Mouse (Mus musculus): ENCODE measurements around the gene Mx1. TPM values are rescaled to one million over a fixed set of nuclear protein-coding genes. Genes with fewer than 3 reads are reported as not detected.
A peak's percentile ranks its signal among the peaks of the same experiment; 100 is the strongest.

The Mx1 gene
- polyA plus RNA-seq, 1 experiment = 1.9 TPM

DNA sequence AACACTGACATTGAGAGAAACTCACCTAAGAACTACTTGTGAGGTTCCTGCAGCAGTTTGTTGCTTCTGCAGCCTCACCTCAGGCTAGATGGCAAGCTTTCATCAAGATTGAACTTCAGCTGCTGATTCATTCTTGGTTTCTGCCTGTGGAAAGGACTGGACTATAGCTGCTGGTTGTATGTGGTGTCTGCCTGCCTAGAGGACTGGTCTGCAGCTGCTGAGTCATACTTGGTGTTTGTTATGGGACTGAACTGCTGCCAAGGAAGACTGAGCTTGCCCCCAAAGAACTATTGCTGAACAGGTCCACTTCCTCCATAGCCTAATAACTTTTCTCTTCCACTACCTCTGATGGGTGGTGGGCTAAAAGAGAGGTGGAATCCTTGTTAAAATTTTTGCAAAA, 15.3 kb downstream of the Mx1 start:
- TF ChIP-seq CTCF (conservative IDR thresholded peaks at IDR 0.05; ENCODE audit: insufficient read depth, insufficient read length, low read depth, low read length) (no peak), POLR2A (IDR thresholded peaks at IDR 0.05; ENCODE audit: low read depth, low read length) (no peak)
- no peak overlapping the region for H3K4me3 ChIP-seq (ENCODE audit: insufficient read depth, low read depth, low read length)
- no peaks in the 10 kb centered on the region for H3K27me3 ChIP-seq (replicated peaks; ENCODE audit: control insufficient read depth, insufficient read depth, low read length)
- H3K27ac ChIP-seq (ENCODE audit: insufficient read depth, low read depth, low read length) = no peak overlapping the region
- H3K36me3 ChIP-seq (ENCODE audit: control insufficient read depth, insufficient read depth, low read length) = no peaks in the 10 kb centered on the region
- DNase-seq = no peak
- no peaks in the 10 kb centered on the region for H3K4me1 ChIP-seq (ENCODE audit: control insufficient read depth, insufficient read depth, low read length)

DNA sequence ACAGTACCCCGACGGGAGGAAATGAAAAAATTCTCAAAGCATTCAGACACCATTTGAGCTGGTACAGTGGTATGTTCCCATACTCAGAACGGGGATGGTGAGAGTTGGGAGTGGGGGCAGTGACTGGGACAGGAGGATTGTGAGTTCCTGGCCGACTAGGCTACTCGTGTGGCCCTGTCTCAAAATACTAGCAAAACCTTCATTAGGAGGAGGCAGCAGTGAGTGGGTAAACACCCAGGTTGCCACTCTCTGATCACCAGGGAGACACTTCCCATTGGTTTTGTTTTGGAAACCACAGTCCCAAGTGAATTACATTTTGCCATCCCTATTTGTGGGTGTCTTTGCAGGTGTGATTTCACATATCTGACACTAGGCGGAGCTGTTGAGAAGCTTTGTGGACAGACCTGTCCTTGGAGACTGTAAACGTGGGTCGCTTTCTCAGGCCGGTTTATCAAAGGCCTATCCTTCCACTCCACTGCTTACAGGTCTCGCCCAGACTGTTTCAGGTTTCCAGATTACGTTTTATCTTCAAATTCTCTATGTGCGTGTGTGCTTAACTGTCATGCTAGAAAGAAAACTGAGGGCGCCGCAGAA, 18.9 kb downstream of the Mx1 start:
- peak; percentile 57 for DNase-seq
- no peaks in the 10 kb centered on the region for H3K4me1 ChIP-seq (ENCODE audit: control insufficient read depth, insufficient read depth, low read length)
- H3K4me3 ChIP-seq (ENCODE audit: insufficient read depth, low read depth, low read length) = no peak overlapping the region
- WGBS = 46% methylated on average over 14 of the region's 14 CpGs
- no peaks in the 10 kb centered on the region for H3K27me3 ChIP-seq (replicated peaks; ENCODE audit: control insufficient read depth, insufficient read depth, low read length)
- TF ChIP-seq POLR2A (IDR thresholded peaks at IDR 0.05; ENCODE audit: low read depth, low read length) (no peak), CTCF (conservative IDR thresholded peaks at IDR 0.05; ENCODE audit: insufficient read depth, insufficient read length, low read depth, low read length) (peak; percentile 71)
- H3K36me3 ChIP-seq (ENCODE audit: control insufficient read depth, insufficient read depth, low read length) = no peaks in the 10 kb centered on the region
- H3K27ac ChIP-seq (ENCODE audit: insufficient read depth, low read depth, low read length) = no peak overlapping the region

DNA sequence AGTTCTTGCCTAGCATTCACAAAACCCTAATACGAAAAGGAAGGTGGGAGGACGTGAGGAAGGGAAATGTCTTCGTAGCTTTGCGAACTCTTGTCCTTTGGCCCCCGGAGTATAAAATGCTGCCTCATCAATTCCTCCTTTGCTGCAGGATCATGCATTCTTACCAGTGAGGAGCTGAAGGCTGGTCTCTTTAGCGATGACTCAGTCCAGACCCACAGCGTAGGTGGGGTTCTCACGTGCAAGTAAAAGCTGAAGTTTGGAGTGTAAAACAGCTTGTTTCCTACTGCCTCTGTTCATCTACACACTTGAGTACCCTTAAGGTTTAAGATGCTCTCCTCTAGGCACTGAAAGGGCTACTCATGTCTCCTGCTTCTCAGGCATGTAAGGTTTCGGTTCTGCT, 20.7 kb downstream of the Mx1 start:
- no peaks in the 10 kb centered on the region for H3K27me3 ChIP-seq (replicated peaks; ENCODE audit: control insufficient read depth, insufficient read depth, low read length)
- 59% methylated on average over 9 of the region's 9 CpGs for WGBS
- no peak overlapping the region for H3K4me3 ChIP-seq (ENCODE audit: insufficient read depth, low read depth, low read length)
- no peaks in the 10 kb centered on the region for H3K4me1 ChIP-seq (ENCODE audit: control insufficient read depth, insufficient read depth, low read length)
- DNase-seq = no peak
- no peak overlapping the region for H3K27ac ChIP-seq (ENCODE audit: insufficient read depth, low read depth, low read length)
- no peaks in the 10 kb centered on the region for H3K36me3 ChIP-seq (ENCODE audit: control insufficient read depth, insufficient read depth, low read length)
- TF ChIP-seq POLR2A (IDR thresholded peaks at IDR 0.05; ENCODE audit: low read depth, low read length) = no peak
- no peak for TF ChIP-seq CTCF (conservative IDR thresholded peaks at IDR 0.05; ENCODE audit: insufficient read depth, insufficient read length, low read depth, low read length)

DNA sequence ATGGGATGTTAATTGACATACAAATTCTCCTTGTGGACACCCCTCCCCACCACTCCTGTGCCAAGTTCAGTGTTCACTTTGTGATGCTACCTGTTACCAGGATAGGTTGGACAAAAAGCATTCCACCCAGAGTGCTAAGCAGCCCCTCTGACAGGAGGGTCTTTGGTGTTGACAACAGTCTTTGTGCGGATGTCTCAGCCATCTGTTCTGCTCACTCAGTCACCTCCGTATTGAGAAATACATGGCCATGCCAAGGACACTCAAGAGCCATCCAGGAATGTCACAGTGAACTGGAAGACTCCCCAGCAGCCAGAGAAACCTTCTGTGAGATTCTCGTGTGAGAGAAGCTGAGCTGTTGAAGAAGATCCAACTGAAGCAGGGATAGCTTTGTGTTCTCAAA, 24.5 kb downstream of the Mx1 start:
- 80% methylated on average over 3 of the region's 3 CpGs for WGBS
- TF ChIP-seq POLR2A (IDR thresholded peaks at IDR 0.05; ENCODE audit: low read depth, low read length) (no peak), CTCF (conservative IDR thresholded peaks at IDR 0.05; ENCODE audit: insufficient read depth, insufficient read length, low read depth, low read length) (no peak)
- no peaks in the 10 kb centered on the region for H3K27me3 ChIP-seq (replicated peaks; ENCODE audit: control insufficient read depth, insufficient read depth, low read length)
- no peak overlapping the region for H3K4me3 ChIP-seq (ENCODE audit: insufficient read depth, low read depth, low read length)
- no peaks in the 10 kb centered on the region for H3K36me3 ChIP-seq (ENCODE audit: control insufficient read depth, insufficient read depth, low read length)
- no peak for DNase-seq
- no peak overlapping the region for H3K27ac ChIP-seq (ENCODE audit: insufficient read depth, low read depth, low read length)
- H3K4me1 ChIP-seq (ENCODE audit: control insufficient read depth, insufficient read depth, low read length) = no peaks in the 10 kb centered on the region

DNA sequence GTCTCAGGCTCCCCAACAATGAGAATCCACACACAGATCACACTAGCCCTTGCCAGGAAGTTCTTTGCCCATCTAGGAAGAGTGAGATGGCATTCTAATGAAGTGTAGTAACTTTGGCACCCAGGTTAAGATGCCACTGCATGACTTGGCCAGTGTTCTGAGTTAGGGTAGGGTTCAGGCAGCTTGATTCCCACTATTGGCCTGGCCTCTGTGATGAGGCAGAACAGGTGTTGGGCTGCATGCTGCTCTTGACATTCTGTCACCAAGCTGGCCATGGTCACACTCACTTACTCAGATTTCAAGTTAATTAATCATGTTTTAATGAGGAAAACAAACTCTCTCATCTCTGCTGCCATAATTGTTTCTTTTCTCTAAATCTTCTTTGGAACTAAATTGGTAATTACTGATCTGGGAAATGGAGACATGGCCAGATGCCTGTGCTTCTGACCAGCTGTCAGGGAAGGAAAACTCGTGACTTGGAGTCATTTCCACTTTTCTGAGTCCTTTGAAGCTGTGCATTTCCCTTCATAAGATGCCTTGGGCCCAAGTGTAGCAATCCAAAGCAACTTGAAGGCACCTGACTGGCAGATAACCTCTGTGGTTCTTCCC, 25.2 kb downstream of the Mx1 start:
- WGBS = 56% methylated on average over 1 of the region's 1 CpGs
- no peak for DNase-seq
- no peak overlapping the region for H3K27ac ChIP-seq (ENCODE audit: insufficient read depth, low read depth, low read length)
- no peak overlapping the region for H3K4me3 ChIP-seq (ENCODE audit: insufficient read depth, low read depth, low read length)
- H3K4me1 ChIP-seq (ENCODE audit: control insufficient read depth, insufficient read depth, low read length) = no peaks in the 10 kb centered on the region
- TF ChIP-seq POLR2A (IDR thresholded peaks at IDR 0.05; ENCODE audit: low read depth, low read length) = no peak
- TF ChIP-seq CTCF (conservative IDR thresholded peaks at IDR 0.05; ENCODE audit: insufficient read depth, insufficient read length, low read depth, low read length) = no peak
- H3K36me3 ChIP-seq (ENCODE audit: control insufficient read depth, insufficient read depth, low read length) = no peaks in the 10 kb centered on the region
- no peaks in the 10 kb centered on the region for H3K27me3 ChIP-seq (replicated peaks; ENCODE audit: control insufficient read depth, insufficient read depth, low read length)

DNA sequence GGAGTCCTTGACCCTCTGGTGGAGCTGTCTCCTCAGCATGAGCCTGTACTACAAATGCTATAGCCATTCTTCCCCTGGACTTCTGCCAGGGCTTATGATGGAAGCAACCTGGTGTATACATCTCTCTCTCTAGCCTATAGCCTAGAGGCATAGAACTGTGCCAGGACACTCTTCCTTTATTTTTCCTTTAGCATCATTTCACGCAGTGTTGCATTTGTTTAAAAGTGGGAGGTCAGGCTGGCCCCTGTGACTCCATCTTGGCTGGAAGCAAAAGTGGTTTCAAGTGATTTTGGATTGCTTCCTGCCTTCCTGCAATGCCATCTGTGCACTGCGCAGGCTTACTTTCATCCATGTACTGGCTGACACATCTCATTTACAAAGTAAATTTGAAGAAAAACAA, 28.5 kb downstream of the Mx1 start:
- TF ChIP-seq POLR2A (IDR thresholded peaks at IDR 0.05; ENCODE audit: low read depth, low read length) (no peak), CTCF (conservative IDR thresholded peaks at IDR 0.05; ENCODE audit: insufficient read depth, insufficient read length, low read depth, low read length) (no peak)
- no peaks in the 10 kb centered on the region for H3K4me1 ChIP-seq (ENCODE audit: control insufficient read depth, insufficient read depth, low read length)
- no peak overlapping the region for H3K27ac ChIP-seq (ENCODE audit: insufficient read depth, low read depth, low read length)
- DNase-seq = no peak
- WGBS = 84% methylated on average over 2 of the region's 2 CpGs
- H3K27me3 ChIP-seq (replicated peaks; ENCODE audit: control insufficient read depth, insufficient read depth, low read length) = no peaks in the 10 kb centered on the region
- no peak overlapping the region for H3K4me3 ChIP-seq (ENCODE audit: insufficient read depth, low read depth, low read length)
- H3K36me3 ChIP-seq (ENCODE audit: control insufficient read depth, insufficient read depth, low read length) = no peaks in the 10 kb centered on the region

DNA sequence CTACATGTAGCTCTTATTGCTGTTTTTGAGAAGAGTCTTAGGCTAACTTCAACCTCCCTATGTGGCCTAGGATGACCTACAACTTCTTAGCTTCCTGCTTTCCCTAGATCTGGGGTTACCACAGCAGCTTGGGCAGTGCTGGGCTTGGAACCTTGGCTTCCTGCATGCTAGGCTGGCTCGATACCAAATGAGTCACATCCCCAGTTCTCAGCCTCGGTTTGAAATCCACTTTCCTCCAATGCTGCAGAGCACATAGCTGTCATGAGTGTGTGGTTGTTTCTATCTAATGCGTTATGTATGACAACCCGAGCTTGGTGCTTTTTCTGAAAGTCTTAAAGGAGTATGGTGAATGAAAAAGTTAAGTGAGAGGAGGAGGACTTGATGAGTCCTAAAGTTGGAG, 31.4 kb downstream of the Mx1 start:
- 63% methylated on average over 4 of the region's 4 CpGs for WGBS
- DNase-seq = peak; percentile 29

More for the DNA sequence above, 31.4 kb downstream of the Mx1 start:
- TF ChIP-seq POLR2A (IDR thresholded peaks at IDR 0.05; ENCODE audit: low read depth, low read length) (no peak), CTCF (conservative IDR thresholded peaks at IDR 0.05; ENCODE audit: insufficient read depth, insufficient read length, low read depth, low read length) (no peak)
- Histone ChIP-seq H3K4me1 (ENCODE audit: control insufficient read depth, insufficient read depth, low read length) (no peaks in the 10 kb centered on the region), H3K27me3 (replicated peaks; ENCODE audit: control insufficient read depth, insufficient read depth, low read length) (no peaks in the 10 kb centered on the region), H3K36me3 (ENCODE audit: control insufficient read depth, insufficient read depth, low read length) (no peaks in the 10 kb centered on the region), H3K4me3 (ENCODE audit: insufficient read depth, low read depth, low read length) (no peak overlapping the region), H3K27ac (ENCODE audit: insufficient read depth, low read depth, low read length) (no peak overlapping the region)

All from kidney, adult 2 months (tissue).